Mouse (Mus musculus) lung, postnatal 25 days (tissue): Measurements from ENCODE around the gene Pfdn5.

Experiments
- DNase-seq: peaks from one replicate; pipeline ENCODE4 v3.0.0; 2022; ENCODE audit warnings: low spot score

Pfdn5 gene

DNA sequence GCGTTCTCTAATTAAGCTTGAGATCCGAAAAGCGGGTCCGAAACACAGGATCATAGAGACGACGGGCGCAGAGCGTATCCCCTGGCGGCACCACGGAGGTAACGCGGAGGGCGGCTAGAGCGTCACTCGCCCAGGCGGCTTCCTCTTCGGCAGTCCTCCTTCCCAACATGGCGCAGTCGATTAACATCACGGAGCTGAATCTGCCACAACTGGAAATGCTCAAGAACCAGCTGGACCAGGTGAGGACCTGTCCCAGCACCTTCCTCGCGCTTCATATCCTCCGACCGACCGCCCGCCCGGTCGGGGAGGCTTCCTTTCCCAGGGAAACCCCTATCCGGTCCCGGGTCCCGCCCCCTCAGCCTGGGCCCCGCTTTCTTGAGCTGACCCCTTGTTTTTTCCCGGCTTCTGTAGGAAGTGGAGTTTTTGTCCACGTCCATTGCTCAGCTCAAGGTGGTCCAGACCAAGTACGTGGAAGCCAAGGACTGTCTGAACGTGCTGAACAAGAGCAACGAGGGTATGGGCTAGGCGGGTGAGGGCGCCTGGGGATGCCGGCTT is at the start of gene Pfdn5:
Gene Pfdn5 (plus strand): TSS at position 95 of the 555 bp plus-strand sequence.
- peak; percentile 85 for DNase-seq

DNA sequence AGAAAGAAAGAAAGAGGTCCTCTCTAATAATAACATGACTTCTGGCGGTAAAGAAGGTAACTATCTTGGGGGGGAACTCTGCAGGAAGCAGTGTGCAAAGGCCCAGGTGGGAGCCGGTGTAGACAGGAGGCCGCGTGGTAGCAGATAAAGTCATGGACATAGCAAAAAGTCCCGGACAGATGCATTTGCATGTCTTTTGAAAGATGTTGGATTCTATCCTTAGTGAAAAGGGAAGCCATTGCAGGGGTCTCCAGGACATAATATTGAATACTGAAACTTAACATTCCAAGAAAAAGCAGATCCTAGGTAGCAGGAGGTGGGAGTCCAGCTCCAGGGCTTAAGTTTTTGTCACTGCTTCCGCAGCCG is 47.2 kb upstream of the Pfdn5 start:
- no peak for DNase-seq

DNA sequence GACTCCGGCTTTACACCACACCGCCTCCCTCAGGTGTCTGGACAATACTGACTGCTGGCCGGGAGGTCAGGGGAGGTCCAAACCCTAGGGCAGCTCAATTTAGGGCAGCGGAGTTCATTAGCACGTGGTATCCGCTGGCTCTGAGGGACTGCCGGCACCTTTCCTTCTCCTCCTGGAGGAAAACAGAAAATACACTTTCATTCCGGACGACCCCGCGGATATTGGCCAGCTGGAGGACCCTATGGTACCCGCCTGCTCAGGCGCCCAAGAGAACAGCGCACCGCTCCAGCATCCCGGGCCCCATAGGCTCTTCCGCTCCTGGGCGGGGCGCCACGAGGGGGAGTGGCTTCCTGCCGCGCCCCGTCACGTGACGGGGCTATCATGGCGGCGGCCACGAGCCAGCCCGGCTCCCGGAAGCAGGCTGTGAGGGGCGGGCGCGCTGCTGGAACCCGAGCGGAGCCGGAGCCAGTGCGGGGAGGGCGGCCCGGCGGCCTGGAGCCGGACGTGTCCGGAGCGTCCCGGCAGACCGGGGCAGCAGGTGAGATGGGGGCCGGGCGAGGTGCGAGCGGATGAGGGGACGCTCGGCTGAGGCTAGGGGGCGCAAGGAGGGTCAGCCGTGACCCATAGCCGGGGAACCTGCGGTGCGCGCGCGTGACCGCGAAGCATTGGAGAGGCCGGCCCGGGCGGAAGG is 46.7 kb upstream of the Pfdn5 start, which contains the start of gene Mfsd5:
Gene Mfsd5 (plus strand): TSS at position 363 of the 691 bp plus-strand sequence.
- peak; percentile 84 for DNase-seq

DNA sequence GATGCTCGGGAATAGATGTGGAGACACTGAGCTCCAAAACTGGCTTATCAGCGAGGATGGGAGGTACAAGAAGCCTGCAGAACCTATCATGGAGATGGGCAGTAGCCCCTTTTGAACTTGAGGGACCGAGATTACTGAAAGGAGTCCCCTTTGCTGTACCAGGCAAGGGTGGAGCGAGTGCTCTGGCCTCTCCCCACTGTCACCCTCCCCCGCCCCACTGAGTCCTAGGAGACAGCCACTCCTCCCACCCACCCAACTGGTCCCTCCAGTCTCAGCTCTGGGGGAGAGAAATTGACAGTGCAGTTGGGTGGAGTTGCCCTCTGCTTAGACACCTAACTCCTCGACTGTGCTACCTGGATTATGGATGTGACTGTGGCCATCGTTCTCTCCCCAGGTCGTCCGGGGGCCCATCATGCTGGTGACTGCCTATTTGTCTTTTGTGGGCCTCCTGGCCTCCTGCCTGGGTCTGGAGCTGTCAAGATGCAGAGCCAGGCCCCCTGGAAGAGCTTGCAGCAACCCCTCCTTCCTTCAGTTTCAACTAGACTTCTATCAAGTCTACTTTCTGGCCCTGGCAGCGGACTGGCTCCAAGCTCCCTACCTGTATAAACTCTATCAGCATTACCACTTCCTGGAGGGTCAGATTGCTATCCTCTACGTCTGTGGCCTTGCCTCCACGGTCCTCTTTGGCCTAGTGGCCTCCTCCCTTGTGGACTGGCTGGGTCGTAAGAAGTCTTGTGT is 46.0 kb upstream of the Pfdn5 start:
- no peak for DNase-seq

DNA sequence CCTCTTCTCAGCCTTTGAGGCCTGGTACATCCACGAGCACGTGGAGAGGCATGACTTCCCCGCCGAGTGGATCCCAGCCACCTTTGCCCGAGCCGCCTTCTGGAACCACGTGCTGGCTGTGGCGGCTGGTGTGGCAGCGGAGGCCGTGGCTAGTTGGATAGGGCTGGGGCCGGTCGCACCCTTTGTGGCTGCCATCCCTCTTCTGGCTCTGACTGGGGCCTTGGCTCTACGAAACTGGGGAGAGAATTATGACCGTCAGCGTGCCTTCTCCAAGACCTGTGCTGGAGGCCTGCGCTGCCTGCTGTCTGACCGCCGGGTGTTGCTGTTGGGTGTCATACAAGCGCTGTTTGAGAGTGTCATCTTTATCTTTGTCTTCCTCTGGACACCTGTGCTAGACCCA is 45.3 kb upstream of the Pfdn5 start:
- DNase-seq, result no peak

DNA sequence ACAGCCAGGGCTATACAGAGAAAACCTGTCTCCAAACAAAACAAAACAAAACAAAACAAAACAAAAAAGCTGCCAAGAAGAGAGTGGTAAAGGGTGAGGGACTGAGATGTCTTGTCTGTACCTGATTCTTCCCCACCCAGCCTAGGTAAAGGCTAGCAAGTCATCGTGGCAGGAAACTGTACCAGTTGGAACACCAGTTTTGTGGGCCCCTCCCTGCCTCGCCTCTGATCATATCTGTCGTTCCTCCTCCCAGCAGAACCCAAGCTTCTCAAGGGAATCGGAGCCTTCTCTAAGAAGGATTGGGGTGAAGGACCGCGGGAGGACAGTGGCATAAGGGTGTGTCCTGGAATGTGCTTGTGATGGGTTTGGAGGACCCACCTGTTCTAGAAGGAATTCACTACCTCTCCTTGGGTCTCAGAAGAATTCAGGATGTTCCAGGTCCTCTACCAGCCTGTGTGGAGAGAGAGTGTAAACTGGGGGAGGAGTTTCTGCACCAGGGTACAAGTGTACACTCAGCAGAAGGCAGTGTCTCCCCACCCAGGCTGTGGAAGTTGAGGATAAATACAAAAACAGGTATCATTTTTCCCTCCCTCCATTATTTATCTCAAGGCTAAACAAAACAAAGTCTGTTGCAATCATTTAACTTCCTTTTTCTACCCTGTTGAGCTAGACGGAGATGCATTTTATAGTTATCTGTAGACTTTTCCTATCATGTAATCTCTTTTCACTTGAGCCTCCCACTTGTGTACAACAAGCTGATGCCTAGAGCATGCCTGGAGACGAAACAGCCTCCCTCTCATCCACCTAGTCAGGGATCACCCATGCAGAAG is 43.2 kb upstream of the Pfdn5 start:
- DNase-seq, result no peak

DNA sequence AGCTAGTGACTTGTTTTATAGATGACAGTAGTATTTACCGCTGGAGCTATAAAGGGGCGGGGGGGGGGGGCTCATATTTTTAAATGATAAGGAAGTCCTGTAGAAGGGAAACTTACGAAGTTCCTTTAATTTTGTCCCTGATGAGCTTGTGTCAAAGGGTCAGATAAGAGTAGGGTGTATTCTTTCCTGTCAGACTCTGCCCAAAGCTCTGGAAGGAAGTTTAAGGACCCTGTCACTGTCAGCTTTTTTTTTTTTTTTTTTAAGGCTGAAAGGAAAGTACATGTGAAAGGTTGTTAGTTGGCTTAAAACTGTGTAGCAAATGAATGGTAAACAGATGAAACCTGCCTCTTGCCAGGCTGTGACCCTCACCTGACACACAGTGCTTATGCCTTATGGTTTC is 42.3 kb upstream of the Pfdn5 start:
- DNase-seq, result no peak

DNA sequence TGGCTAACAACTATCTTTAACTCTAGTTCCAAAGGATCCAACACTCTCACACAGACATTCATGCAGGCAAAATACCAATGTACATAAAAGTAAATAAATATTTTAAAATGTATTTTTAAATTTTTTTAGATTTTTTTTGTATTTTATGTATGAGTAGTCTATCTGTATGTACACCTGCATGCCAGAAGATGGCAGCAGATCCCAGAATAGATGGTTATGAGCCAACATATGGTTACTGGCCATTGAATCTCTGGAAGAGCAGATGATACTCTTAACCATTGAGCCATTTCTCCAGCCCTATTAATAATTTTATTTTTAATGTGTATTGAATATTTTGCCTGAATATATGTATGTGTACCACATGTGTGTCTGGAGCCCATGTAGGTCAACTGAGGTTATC is 38.5 kb upstream of the Pfdn5 start:
- DNase-seq, result peak; percentile 64

DNA sequence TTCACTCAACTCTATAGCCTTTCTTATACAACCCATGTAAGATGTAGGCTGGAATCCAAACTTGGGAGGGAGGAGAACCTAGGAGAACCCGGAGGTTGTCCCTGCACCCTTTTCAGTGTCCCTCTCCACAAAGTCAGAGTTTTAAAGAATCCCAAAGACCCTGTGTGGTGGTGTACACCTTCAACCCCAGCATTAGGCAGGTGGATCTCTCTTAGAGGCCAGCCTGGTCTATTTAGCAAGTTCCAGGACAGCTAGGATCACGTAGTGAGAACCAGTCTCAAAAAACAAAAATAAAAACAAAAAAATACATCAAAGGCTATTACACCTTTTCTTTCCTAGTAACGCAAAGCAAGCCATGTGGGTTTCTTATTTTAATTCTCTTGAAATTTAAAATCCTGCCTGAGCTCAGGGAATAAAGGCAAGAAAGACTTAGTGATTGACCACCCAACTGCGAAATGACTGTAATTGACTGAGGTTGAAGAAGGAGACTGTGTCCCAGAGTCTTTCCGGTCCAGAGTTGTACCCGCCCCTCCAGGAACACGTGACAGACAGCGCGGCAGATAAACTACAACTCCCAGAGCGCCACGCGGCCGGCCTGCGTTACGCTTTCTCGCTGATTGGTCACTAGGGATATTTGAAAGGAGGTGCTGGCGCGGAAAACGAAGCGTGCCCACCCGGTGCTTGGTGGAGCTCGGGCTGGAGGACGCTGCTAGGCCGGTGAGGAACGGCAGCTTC is 30.1 kb upstream of the Pfdn5 start, which contains the start of gene Espl1:
Gene Espl1 (plus strand): TSS at position 634 of the 735 bp plus-strand sequence.
- DNase-seq, result peak; percentile 94

DNA sequence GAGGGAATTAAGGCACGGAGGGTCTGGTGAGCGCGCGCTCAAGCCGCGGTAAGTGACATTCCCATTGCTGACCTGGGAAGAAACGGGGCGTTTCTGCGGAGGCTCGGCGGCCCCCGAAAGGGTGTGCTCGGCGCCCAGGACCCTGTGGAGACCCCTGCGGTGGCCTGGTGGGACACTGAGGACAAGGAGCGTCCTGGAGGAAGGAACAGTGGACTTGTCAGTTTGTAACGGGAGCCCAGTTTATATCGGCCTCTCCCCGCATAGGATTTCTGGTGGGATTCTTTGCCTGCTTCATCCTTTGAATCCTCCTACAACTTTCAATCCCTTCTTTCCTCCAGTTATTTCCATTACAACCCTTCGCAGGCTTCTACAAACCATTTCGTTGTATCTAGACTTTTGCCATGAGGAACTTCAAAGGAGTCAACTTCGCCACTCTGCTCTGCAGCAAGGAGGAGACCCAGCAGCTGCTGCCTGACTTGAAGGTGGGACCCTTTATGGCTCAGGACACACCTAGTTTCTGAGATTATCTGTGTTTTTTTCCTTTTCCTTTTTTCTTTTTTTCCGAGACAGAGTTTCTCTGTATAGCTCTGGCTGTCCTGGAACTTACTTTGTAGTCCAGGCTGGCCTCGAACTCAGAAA is 29.4 kb upstream of the Pfdn5 start:
- no peak for DNase-seq

DNA sequence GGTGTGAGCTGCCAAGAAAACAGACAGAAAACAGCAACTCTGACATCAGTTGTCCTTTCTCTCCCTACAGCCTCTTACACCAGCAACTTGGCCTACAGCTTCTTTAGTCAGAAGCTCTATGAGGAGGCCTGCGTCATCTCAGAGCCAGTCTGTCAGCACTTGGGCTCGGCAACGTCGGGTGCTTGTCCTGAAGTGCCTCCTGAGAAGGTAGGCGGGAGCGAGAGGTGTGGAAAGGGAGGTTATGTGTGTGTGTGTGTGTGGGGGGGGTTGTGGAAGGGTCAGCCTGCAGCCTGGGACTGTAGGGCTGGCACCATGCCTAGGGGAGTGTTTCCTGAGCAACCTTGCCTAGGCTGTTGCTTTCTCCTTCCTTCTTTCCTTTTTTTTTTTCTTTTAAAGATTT is 23.4 kb upstream of the Pfdn5 start:
- DNase-seq, result peak; percentile 75

DNA sequence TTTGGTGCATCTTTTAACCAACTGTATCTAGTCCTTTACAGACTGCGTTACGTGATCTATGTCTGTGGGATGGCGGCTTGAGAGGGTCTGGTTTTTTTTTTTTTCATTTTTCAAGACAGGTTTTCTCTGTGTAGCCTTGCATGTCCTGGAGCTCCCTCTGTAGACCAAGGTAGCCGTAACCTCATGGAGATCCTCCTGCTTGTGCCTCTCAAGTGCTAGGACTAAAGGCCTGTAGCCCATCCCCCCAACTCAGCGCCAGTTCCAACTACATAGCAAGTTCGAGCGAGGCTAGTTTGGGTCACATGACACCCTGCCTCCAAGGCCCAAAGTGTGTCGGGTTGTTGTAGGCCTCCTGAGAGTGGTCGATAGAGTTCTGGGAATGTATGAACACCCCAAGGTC is 17.2 kb upstream of the Pfdn5 start:
- DNase-seq, result no peak

DNA sequence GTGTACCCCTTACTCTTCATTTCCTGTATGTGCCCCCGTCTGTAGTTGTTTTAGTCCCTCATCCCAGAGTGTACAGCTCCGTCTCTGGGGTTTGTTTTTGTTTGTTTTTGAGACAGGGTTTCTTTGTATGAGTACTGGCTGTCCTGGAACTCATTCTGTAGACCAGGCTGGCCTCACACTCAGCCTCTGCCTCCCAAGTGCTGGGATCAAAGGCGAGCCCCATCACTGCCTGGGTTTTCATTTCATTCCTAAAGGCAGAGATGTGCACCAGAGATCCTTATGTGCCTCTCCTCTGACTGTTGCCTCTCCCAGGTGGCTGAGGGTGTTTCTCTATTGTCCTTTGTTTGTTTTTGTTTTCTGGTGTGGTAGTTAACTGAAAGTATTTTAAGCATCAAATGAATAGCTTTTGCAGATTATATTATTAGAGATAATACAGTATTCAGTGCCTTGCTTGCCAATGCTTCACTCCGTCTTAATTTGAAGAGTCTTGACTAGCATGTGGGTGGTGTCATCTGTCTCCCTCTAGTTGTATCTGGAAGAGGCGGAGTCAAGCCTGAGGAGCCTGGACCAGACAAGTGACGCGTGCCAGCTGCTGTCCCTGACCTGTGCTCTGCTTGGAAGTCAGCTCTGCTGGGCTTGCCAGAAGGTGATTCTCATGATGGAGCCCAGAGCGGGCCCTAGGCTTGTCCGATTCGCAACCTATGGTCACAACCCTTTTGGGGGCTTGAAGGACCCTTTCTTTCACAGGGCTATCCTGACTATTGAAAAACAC is 15.7 kb upstream of the Pfdn5 start:
- peak; percentile 60 for DNase-seq

DNA sequence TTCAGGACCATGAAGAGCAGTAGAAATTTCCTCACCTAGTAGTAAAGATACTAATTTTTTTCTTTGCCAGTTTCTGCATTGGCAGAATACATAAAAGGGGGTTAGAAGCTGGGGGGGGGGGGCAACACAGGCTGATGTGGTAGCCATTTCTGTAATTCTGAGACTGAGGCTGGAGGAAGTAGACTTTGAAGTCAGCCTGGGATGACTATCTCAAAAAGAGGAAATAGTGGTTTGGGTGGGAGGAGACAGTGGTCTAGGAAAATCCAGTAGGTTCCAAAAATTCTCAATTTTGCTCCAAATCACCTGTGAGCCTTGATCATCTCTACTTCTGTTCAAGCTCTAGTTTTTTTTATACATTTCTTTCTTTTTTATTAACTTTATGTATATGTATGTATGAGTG is 14.4 kb upstream of the Pfdn5 start:
- no peak for DNase-seq

DNA sequence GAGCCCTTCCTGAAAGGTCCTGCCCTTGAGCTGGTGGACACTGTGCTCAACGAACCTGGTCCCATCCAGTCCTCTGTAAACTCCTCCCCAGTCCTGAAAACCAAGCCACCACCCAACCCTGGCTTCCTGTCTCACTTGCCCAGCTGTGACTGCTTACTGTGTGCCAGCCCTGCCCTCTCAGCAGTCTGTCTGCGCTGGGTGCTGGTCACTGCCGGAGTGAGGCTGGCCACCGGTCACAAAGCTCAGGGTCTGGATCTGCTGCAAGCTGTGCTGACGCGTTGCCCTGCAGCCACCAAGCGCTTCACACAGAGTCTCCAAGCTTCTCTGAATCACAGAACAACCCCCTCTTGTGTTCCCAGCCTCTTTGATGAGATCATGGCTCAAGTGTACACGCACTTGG is 10.6 kb upstream of the Pfdn5 start:
- DNase-seq, result peak; percentile 33

DNA sequence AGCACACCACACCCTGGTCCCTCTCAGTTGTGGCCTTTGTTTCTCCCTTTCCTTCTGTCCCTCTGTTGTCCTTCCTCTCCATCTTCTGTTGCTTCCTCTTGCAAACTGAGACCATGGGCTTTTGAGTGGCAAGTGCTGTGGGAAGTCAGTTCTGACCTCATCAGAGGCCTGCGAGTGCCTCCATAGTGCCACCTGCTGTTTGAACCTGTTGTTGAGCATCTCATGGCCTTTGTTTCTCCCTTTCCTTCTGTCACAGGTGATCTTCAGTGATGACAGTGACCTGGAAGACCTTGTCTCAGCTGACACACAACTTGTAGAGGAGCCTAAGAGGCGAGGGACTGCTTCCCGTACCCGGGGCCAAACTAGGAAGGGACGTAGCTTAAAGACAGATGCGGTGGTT is 9.7 kb upstream of the Pfdn5 start:
- DNase-seq, result peak; percentile 83

DNA sequence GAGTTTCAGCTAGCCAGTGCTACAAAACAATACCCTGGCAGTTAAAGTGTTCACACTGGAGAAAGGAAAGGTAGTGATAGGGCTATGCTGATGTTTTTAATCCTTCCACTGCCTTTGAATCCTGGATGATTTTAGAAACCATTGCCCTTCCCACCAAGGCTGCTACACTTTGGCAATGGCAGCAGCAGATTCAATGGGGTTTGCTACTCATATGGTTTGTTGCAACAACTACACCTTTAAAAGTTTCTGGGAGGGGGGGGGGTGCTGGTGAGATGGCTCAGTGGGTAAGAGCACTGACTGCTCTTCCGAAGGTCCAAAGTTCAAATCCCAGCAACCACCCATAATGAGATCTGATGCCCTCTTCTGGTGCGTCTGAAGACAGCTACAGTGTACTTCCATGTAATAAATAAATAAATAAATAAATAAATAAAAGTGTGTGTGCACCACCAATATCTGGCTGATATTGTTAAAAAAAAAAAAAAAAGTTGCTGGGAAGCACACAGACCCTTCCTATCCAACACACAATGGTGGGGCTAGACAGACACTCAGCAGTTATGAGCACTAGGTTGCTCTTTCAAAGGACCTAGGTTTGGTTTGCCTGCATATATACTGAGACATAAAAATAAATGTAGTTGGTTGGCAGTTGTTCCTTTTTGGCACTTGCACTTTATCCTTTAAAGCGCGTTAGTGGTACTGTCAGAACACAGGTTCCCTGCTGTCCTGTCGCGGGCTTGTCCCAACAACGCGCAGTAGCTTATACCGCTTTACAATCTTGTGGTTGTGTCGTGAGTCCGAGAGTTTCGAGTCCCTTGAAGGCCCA is 1.1 kb upstream of the Pfdn5 start:
- no peak for DNase-seq

DNA sequence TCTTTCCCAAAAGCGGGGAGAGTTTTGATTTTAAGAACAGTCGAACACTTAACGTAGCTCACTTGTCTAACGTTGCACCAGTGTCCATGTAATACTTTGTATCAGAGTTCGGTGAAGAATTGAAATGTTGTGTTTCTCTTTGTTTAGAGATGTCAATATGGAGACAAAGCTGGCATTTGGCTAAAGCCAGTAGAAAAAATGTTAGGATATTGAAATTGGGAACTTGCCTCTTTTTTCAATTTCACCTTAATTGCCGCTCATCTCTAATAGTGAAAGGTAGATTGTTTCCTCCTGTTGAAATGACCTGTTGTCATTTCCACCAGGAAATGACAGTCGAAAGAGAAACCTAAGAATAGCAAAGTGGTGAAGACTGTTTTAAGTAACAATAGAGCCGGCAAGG is 976 bp downstream of the Pfdn5 start:
- no peak for DNase-seq

DNA sequence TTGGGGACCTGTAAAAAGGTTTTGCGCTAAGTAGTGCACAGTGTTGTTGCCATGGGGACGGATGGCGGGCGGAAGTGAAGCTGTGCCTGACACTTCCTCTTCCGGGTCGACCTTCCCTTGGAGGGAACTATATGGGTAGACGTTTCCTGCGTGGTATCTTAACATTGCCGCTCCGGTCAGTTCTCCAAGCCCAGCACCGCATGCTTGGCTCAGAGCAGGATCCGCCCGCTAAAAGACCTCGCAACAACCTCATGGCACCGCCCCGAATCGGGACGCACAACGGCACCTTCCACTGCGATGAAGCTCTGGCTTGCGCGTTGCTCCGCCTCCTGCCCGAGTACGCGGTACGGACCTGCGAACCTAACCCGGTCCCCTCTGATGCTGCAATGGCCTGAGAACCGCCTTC is 5.7 kb downstream of the Pfdn5 start, which contains the start of gene Myg1:
Gene Myg1 (plus strand): TSS at position 100 of the 406 bp plus-strand sequence.
- DNase-seq, result peak; percentile 83
